Mouse (Mus musculus) thymus, adult 2 months (tissue): ENCODE measurements around the gene C2cd5. TPM values are rescaled to one million over a fixed set of nuclear protein-coding genes. Genes with fewer than 3 reads are reported as not detected.
A peak's percentile ranks its signal among the peaks of the same experiment; 100 is the strongest.

ENCODE experiments used
- DNase-seq: peaks from one replicate; pipeline ENCODE4 v3.0.0; 2021
- H3K27ac ChIP-seq: fragments of 200-500 bp; 2 replicates; pipeline ENCODE4 v1.5.1; 2012; ENCODE audit warnings: low read length, control low read depth; ENCODE audit not compliant: control insufficient read depth, insufficient read depth
- H3K27me3 ChIP-seq: fragments of 200-500 bp; 2 replicates; pipeline ENCODE4 v1.6.1; 2012; ENCODE audit warnings: mild to moderate bottlenecking, low read length, moderate library complexity, mixed read lengths; ENCODE audit not compliant: control insufficient read depth, insufficient read depth
- H3K36me3 ChIP-seq: fragments of 200-500 bp; 2 replicates; pipeline ENCODE4 v1.6.1; 2012; ENCODE audit warnings: mild to moderate bottlenecking, low read length, moderate library complexity; ENCODE audit not compliant: control insufficient read depth, insufficient read depth
- H3K4me1 ChIP-seq: fragments of 200-500 bp; replicated peaks from 2 replicates; pipeline ENCODE4 v1.6.1; 2012; ENCODE audit warnings: low read length; ENCODE audit not compliant: control insufficient read depth, insufficient read depth
- H3K4me3 ChIP-seq: fragments of 200-500 bp; 2 replicates; pipeline ENCODE4 v1.5.1; 2012; ENCODE audit warnings: mild to moderate bottlenecking, low read length, control low read depth, moderate library complexity; ENCODE audit not compliant: control insufficient read depth, insufficient read depth
- CTCF ChIP-seq: fragments of 200-500 bp; IDR thresholded peaks from 2 replicates; pipeline ENCODE4 v1.5.1; 2012; ENCODE audit warnings: mild to moderate bottlenecking, control low read depth, low read length, moderate library complexity, borderline replicate concordance; ENCODE audit not compliant: control insufficient read depth, poor library complexity, insufficient read depth; ENCODE audit errors: extremely low read depth
- POLR2A ChIP-seq: fragments of 200-500 bp; IDR thresholded peaks from 2 replicates; pipeline ENCODE4 v1.6.1; 2012; ENCODE audit warnings: mild to moderate bottlenecking, low read length, control low read depth, moderate library complexity; ENCODE audit not compliant: control insufficient read depth, poor library complexity, insufficient read depth; ENCODE audit errors: extremely low read depth
- WGBS: fragments of 180-500 bp; shearing (Covaris S2); methylation state at CpG from one replicate; pipeline ENCODE4 v1.1.7; 2018; 5-methylcytosine and 5-hydroxymethylcytosine counted together
- polyA plus RNA-seq: library from polyadenylated mRNA; depleted of rRNA; stranded (reverse); fragments of >200 nt; gene quantifications from 2 replicates; pipeline ENCODE4 v1.2.3, GENCODE M21; 2012

The C2cd5 gene
- polyA plus RNA-seq, 1 experiment, result 36.2 TPM

- no peak overlapping the region for H3K27ac ChIP-seq
- no peaks in the 10 kb centered on the region for H3K27me3 ChIP-seq
- TF ChIP-seq POLR2A (no peak), CTCF (no peak)
- WGBS, result 80% methylated on average over 2 of the region's 2 CpGs
- DNase-seq, result no peak
- no peaks in the 10 kb centered on the region for H3K36me3 ChIP-seq
- H3K4me3 ChIP-seq, result no peak overlapping the region
- H3K4me1 ChIP-seq, result peaks cover 5% of the 10 kb centered on the region
These were observed 107.0 kb downstream of the C2cd5 start for GRCm38 (mm10) chr6:142992971-142993370.

GRCm38 (mm10) chr6:142992099-142992498 lies 107.8 kb downstream of the C2cd5 start:
- DNase-seq, result no peak
- TF ChIP-seq POLR2A, result no peak
- TF ChIP-seq CTCF, result no peak

GRCm38 (mm10) chr6:142991391-142992059 lies 108.4 kb downstream of the C2cd5 start:
- Histone ChIP-seq H3K36me3 (no peaks in the 10 kb centered on the region), H3K4me1 (peaks cover 5% of the 10 kb centered on the region), H3K27ac (no peak overlapping the region), H3K4me3 (no peak overlapping the region), H3K27me3 (no peaks in the 10 kb centered on the region)
- no peak for TF ChIP-seq POLR2A
- no peak for TF ChIP-seq CTCF
- 90% methylated on average over 7 of the region's 7 CpGs for WGBS
- DNase-seq, result no peak

More at GRCm38 (mm10) chr6:142992099-142992498, 107.8 kb downstream of the C2cd5 start:
- Histone ChIP-seq H3K4me1 (peaks cover 5% of the 10 kb centered on the region), H3K4me3 (no peak overlapping the region), H3K27me3 (no peaks in the 10 kb centered on the region), H3K36me3 (no peaks in the 10 kb centered on the region), H3K27ac (no peak overlapping the region)
- 86% methylated on average over 7 of the region's 7 CpGs for WGBS

GRCm38 (mm10) chr6:142990516-142990915 lies 109.4 kb downstream of the C2cd5 start:
- H3K4me3 ChIP-seq, result no peak overlapping the region
- TF ChIP-seq POLR2A, result no peak
- no peaks in the 10 kb centered on the region for H3K27me3 ChIP-seq
- DNase-seq, result no peak
- peaks cover 3% of the 10 kb centered on the region for H3K4me1 ChIP-seq
- H3K27ac ChIP-seq, result no peak overlapping the region
- no peaks in the 10 kb centered on the region for H3K36me3 ChIP-seq
- 91% methylated on average over 9 of the region's 9 CpGs for WGBS

GRCm38 (mm10) chr6:142989495-142989894 lies 110.4 kb downstream of the C2cd5 start:
- DNase-seq, result no peak
- peaks cover 3% of the 10 kb centered on the region for H3K4me1 ChIP-seq

GRCm38 (mm10) chr6:142988753-142989152 lies 111.2 kb downstream of the C2cd5 start:
- DNase-seq, result peak; percentile 80
- no peaks in the 10 kb centered on the region for H3K36me3 ChIP-seq
- TF ChIP-seq POLR2A (no peak), CTCF (peak; percentile 93)
- H3K4me1 ChIP-seq, result peaks cover 3% of the 10 kb centered on the region
- 20% methylated on average over 10 of the region's 10 CpGs for WGBS
- no peaks in the 10 kb centered on the region for H3K27me3 ChIP-seq
- H3K27ac ChIP-seq, result no peak overlapping the region
- no peak overlapping the region for H3K4me3 ChIP-seq

More at GRCm38 (mm10) chr6:142989495-142989894, 110.4 kb downstream of the C2cd5 start:
- H3K4me3 ChIP-seq, result no peak overlapping the region
- no peaks in the 10 kb centered on the region for H3K27me3 ChIP-seq
- no peak overlapping the region for H3K27ac ChIP-seq
- TF ChIP-seq CTCF, result no peak
- TF ChIP-seq POLR2A, result no peak
- H3K36me3 ChIP-seq, result no peaks in the 10 kb centered on the region
- WGBS, result 58% methylated on average over 13 of the region's 13 CpGs

- no peak for TF ChIP-seq CTCF
- no peak for TF ChIP-seq POLR2A
- DNase-seq, result no peak
- 86% methylated on average over 6 of the region's 6 CpGs for WGBS
These were observed 111.7 kb downstream of the C2cd5 start for GRCm38 (mm10) chr6:142988231-142988630.

More at GRCm38 (mm10) chr6:142988231-142988630, 111.7 kb downstream of the C2cd5 start:
- no peaks in the 10 kb centered on the region for H3K36me3 ChIP-seq
- H3K4me1 ChIP-seq, result peaks cover 3% of the 10 kb centered on the region
- H3K4me3 ChIP-seq, result no peak overlapping the region
- H3K27me3 ChIP-seq, result no peaks in the 10 kb centered on the region
- H3K27ac ChIP-seq, result no peak overlapping the region
